Mouse (Mus musculus) Patski (cell line): ENCODE data around the gene E130208F15Rik. TPM values are rescaled to one million over a fixed set of nuclear protein-coding genes. Genes with fewer than 3 reads are reported as not detected.

Experiments
- ATAC-seq: fragments of 100-300 bp; one replicate; pipeline ENCODE4 v1.8.0; 2021
- CTCF ChIA-PET: fragments of 350-600 bp; sonication (Branson Sonifier 250); formaldehyde crosslinking; loops from one replicate; lab custom pipeline; 2022; ENCODE audit warnings: inconsistent platforms; lab: Charles Lee
- POLR2A ChIA-PET: fragments of 350-600 bp; sonication (Branson Sonifier 250); formaldehyde crosslinking; loops from one replicate; lab custom pipeline; 2022; ENCODE audit warnings: antibody characterized with exemption, inconsistent platforms; lab: Charles Lee
- DNase-seq: peaks from one replicate; pipeline ENCODE4 v3.0.0-alpha.2; 2011; ENCODE audit warnings: low read depth, low spot score
- H3K27me3 ChIP-seq: fragments of 371-371 bp; one replicate; pipeline ENCODE4 v1.5.1; 2021
- CTCF ChIP-seq: fragments of 100-300 bp; IDR thresholded peaks from one replicate; pipeline ENCODE4 v1.5.1; 2021
- in situ Hi-C: fragments of 300-500 bp; cut with MboI; formaldehyde crosslinking; loops from 3 replicates; pipeline ENCODE4 v1.11.1; 2018; ENCODE audit warnings: low pct_unique_long_range_greater_than_20kb, mixed read lengths
- polyA plus RNA-seq: library from polyadenylated mRNA; unstranded; gene quantifications from one replicate; pipeline ENCODE4 v1.2.3, GENCODE M21; 2021

The E130208F15Rik gene
- polyA plus RNA-seq, 1 experiment from 2014 or later: 3.3 TPM

GRCm38 (mm10) chr7:30320946-30321345, 594 bp upstream of the E130208F15Rik start:
- no peak for ATAC-seq
- POLR2A ChIA-PET: interaction anchor here (0.9 kb wide), 1 partner anchor 12 kb away, joined by 3 read pairs; no protein-coding TSS in a partner anchor
- in situ Hi-C loops: no loop called here
- no peak for TF ChIP-seq CTCF
- H3K27me3 ChIP-seq: no peaks in the 10 kb centered on the region
- CTCF ChIA-PET: interaction anchor here (1.0 to 2.0 kb wide), 5 partner anchors 10 to 20 kb away, joined by 3 to 7 read pairs (median 4); partner anchors contain the start of gene Alkbh6
- DNase-seq: no peak

DNA sequence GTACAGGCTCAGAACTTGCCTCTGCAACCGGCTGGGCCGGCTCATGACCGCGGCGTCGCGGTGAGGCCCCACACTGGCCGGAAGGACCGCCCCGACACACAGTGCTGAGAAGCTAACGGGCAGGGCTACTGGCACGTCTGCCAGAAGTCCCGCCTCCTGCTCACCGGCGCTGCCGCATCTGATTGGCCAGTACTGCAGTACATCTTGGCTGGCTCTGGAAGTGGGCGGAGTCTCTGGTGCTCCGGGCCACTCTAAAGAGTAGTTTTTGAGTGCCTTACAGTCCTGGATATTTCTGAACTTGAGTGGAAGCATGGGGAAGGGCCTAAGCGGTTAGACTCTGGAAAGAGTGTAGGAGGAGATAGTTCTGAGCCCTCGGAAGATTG, 736 bp downstream of the E130208F15Rik start:
- peak; percentile 98 for ATAC-seq
- in situ Hi-C loops: no loop called here
- peak; percentile 87 for DNase-seq
- no peak for TF ChIP-seq CTCF
- POLR2A ChIA-PET: interaction anchor here (1.5 kb wide), 1 partner anchor 14 kb away, joined by 5 read pairs; no protein-coding TSS in a partner anchor
- CTCF ChIA-PET: interaction anchor here (1.1 to 1.4 kb wide), 3 partner anchors 11 to 14 kb away, joined by 3 to 4 read pairs (median 4); no protein-coding TSS in a partner anchor
- H3K27me3 ChIP-seq: no peaks in the 10 kb centered on the region

GRCm38 (mm10) chr7:30322865-30323264, 1.3 kb downstream of the E130208F15Rik start:
- in situ Hi-C loops: no loop called here
- POLR2A ChIA-PET: interaction anchor here (0.5 to 1.5 kb wide), 2 partner anchors 15 to 129 kb away, joined by 3 to 5 read pairs; no protein-coding TSS in a partner anchor
- no peak for ATAC-seq
- no peaks in the 10 kb centered on the region for H3K27me3 ChIP-seq
- TF ChIP-seq CTCF: no peak
- CTCF ChIA-PET: interaction anchor here (1.3 to 1.4 kb wide), 2 partner anchors 13 to 23 kb away, joined by 3 read pairs; no protein-coding TSS in a partner anchor
- DNase-seq: no peak

DNA sequence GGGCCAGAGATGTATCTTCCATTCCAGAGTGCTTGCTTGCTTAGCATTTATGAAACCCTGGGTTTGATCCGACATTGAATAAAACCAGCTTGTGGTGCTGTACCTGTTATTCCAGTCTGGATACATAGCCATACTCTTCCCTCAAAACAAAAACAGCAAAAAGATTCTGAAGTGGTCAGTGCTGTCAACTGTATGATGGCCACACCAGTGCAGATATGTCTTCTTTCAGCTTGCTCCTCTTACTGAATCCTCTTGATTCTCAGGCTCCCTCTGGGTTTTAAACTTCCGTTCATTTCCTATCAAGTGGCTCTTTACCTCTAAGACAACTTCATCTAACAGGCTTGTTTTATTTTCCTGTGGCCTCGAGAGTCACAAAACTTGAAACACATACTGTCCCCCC, 2.3 kb downstream of the E130208F15Rik start, which contains the start of gene Sdhaf1:
Sdhaf1 (minus strand) TSS at position 101 of the 400 bp plus-strand sequence.
- ChIA-PET CTCF (interaction anchor here (1.3 to 1.5 kb wide), 2 partner anchors 12 to 22 kb away, joined by 3 to 6 read pairs; no protein-coding TSS in a partner anchor), POLR2A (no interaction called here)
- in situ Hi-C loops: no loop called here
- DNase-seq: no peak
- no peak for ATAC-seq
- no peak for TF ChIP-seq CTCF
- H3K27me3 ChIP-seq: no peaks in the 10 kb centered on the region

DNA sequence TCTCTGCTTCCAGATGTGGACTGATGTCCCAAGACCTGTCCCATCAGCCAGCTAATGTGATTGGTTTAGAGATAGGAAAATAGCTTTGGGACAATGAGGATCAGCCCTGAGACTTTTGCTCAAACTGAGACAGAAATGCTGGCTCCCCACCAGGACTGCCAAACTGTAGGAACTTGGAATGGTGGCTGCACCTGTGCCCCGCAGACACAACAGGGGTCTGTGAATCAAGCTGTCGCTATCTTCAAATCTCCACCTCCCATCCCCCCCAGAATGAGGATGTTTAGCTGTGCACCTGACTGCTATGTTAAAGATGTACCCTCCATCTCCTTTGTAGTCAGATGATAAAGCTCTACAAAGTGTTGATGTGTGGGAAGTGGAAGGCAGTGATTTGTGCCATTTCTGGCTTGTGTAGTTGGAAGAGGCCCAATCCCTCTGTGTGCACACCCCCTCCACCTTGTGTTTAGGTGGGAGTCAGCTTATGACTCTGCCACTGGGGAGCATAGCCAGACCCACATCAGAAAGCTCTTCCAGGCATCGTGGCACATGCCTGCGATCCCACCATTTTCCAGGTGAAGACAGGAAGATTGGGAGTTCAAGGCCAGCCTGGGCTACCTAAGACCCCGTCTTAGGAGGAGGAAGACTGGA, 2.9 kb downstream of the E130208F15Rik start:
- ATAC-seq (no peak), DNase-seq (no peak)
- CTCF ChIA-PET: interaction anchor here (1.2 to 1.5 kb wide), 3 partner anchors 10 to 22 kb away, joined by 3 to 7 read pairs (median 6); no protein-coding TSS in a partner anchor
- H3K27me3 ChIP-seq: no peaks in the 10 kb centered on the region
- POLR2A ChIA-PET: interaction anchor here (0.6 kb wide), 1 partner anchor 292 kb away, joined by 3 read pairs; no protein-coding TSS in a partner anchor
- in situ Hi-C loops: no loop called here
- no peak for TF ChIP-seq CTCF

- ATAC-seq (no peak), DNase-seq (no peak)
- POLR2A ChIA-PET: no interaction called here
- H3K27me3 ChIP-seq: no peaks in the 10 kb centered on the region
- no peak for TF ChIP-seq CTCF
- in situ Hi-C loops: no loop called here
- CTCF ChIA-PET: interaction anchor here (1.2 to 1.5 kb wide), 2 partner anchors 9 to 11 kb away, joined by 6 to 7 read pairs; no protein-coding TSS in a partner anchor
Observed at GRCm38 (mm10) chr7:30325364-30325763, 3.8 kb downstream of the E130208F15Rik start.

DNA sequence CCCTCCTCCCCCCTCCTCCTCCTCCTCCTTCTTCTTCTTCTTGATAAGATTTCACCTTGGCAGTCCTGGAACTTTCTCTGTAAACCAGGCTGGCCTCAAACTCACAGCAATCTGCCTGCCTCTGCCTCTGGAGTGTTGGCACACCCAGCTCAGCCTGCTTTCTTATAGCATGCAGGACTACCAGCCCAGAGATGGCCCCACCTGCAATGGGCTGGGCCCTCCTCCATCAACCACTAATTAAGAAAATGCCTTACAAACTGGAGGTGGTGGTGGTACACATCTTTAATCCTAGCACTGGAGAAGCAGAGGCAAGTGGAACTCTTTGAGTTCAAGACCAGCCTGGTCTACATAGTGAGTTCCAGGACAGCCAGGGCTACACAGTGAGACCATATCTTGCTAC, 4.9 kb downstream of the E130208F15Rik start:
- ATAC-seq: no peak
- ChIA-PET POLR2A (no interaction called here), CTCF (interaction anchor here (2.0 kb wide), 1 partner anchor 9 kb away, joined by 7 read pairs; no protein-coding TSS in a partner anchor)
- no peak for DNase-seq
- in situ Hi-C loops: no loop called here
- no peak for TF ChIP-seq CTCF
- no peaks in the 10 kb centered on the region for H3K27me3 ChIP-seq

- H3K27me3 ChIP-seq: no peaks in the 10 kb centered on the region
- in situ Hi-C loops: no loop called here
- TF ChIP-seq CTCF: no peak
- DNase-seq (no peak), ATAC-seq (no peak)
- POLR2A ChIA-PET: no interaction called here
- CTCF ChIA-PET: interaction anchor here (1.5 to 2.0 kb wide), 2 partner anchors 9 to 166 kb away, joined by 3 to 7 read pairs; no protein-coding TSS in a partner anchor
Observed at GRCm38 (mm10) chr7:30327140-30327539, 5.6 kb downstream of the E130208F15Rik start.

GRCm38 (mm10) chr7:30328379-30328778, 6.8 kb downstream of the E130208F15Rik start:
- DNase-seq (no peak), ATAC-seq (no peak)
- no peaks in the 10 kb centered on the region for H3K27me3 ChIP-seq
- TF ChIP-seq CTCF: no peak
- POLR2A ChIA-PET: no interaction called here
- CTCF ChIA-PET: interaction anchor here (1.5 kb wide), 1 partner anchor 164 kb away, joined by 3 read pairs; no protein-coding TSS in a partner anchor
- in situ Hi-C loops: no loop called here

- ChIA-PET CTCF (interaction anchor here (1.2 kb wide), 2 partner anchors 17 to 48 kb away, joined by 3 to 4 read pairs; no protein-coding TSS in a partner anchor), POLR2A (no interaction called here)
- in situ Hi-C loops: loop anchor here (10.0 kb wide), 1 partner anchor 103 kb away; no protein-coding TSS in a partner anchor
- ATAC-seq: no peak
- TF ChIP-seq CTCF: peak; percentile 69
- DNase-seq: no peak
- no peaks in the 10 kb centered on the region for H3K27me3 ChIP-seq
Observed at GRCm38 (mm10) chr7:30331887-30332286, 10.3 kb downstream of the E130208F15Rik start.
